Mouse (Mus musculus) heart, postnatal 14 days (tissue): Measurements from ENCODE around the gene Prkce. TPM values are rescaled to one million over a fixed set of nuclear protein-coding genes. Genes with fewer than 3 reads are reported as not detected.
A peak's percentile ranks its signal among the peaks of the same experiment; 100 is the strongest.

Experiments used
- DNase-seq, 2 experiments: peaks; one replicate each; pipeline ENCODE4 v3.0.0; 2021 to 2022
- intact Hi-C: fragments of 180-260 bp; cut with DNase I; formaldehyde crosslinking; loops from one replicate; pipeline ENCODE4 v1.15.1; 2025
- total RNA-seq, 2 experiments: library from RNA; stranded (reverse); gene quantifications; 2 replicates each; pipeline ENCODE4 v1.2.3; 2021

Gene Prkce
- total RNA-seq, 2 experiments from 2014 or later: 28.7 to 29.1 TPM

- intact Hi-C loops: no loop called here
- DNase-seq: no peak
These were observed 455.3 kb downstream of the Prkce start for GRCm38 (mm10) chr17:86622862-86623261.

- DNase-seq: no peak
- intact Hi-C loops: no loop called here
These were observed 458.9 kb downstream of the Prkce start for GRCm38 (mm10) chr17:86626523-86626922.

GRCm38 (mm10) chr17:86633131-86633530 lies 465.5 kb downstream of the Prkce start:
- intact Hi-C loops: no loop called here
- DNase-seq: no peak

GRCm38 (mm10) chr17:86637311-86637710 lies 469.7 kb downstream of the Prkce start:
- intact Hi-C loops: no loop called here
- no peak for DNase-seq

- no peak for DNase-seq
- intact Hi-C loops: no loop called here
These were observed 471.7 kb downstream of the Prkce start for GRCm38 (mm10) chr17:86639279-86639678.

- intact Hi-C loops: no loop called here
- DNase-seq: no peak
These were observed 479.6 kb downstream of the Prkce start for GRCm38 (mm10) chr17:86647226-86647625.

GRCm38 (mm10) chr17:86648856-86649435 lies 481.4 kb downstream of the Prkce start:
- DNase-seq: no peak
- intact Hi-C loops: no loop called here

GRCm38 (mm10) chr17:86650241-86650640 lies 482.7 kb downstream of the Prkce start:
- intact Hi-C loops: no loop called here
- DNase-seq: no peak

GRCm38 (mm10) chr17:86651091-86651490 lies 483.5 kb downstream of the Prkce start:
- DNase-seq: no peak
- intact Hi-C loops: no loop called here

- intact Hi-C loops: no loop called here
- peak; percentile 32 to 44 for DNase-seq
These were observed 485.2 kb downstream of the Prkce start for GRCm38 (mm10) chr17:86652751-86653150.

GRCm38 (mm10) chr17:86656369-86656768 lies 488.8 kb downstream of the Prkce start:
- intact Hi-C loops: no loop called here
- no peak for DNase-seq

GRCm38 (mm10) chr17:86662301-86662700 lies 494.7 kb downstream of the Prkce start:
- DNase-seq: no peak
- intact Hi-C loops: loop anchor here (5.0 kb wide), 1 partner anchor 90 kb away; the partner anchor contains the start of gene Epas1

- intact Hi-C loops: loop anchor here (5.0 kb wide), 1 partner anchor 89 kb away; the partner anchor contains the start of gene Epas1
- peak in 1 of 2 experiments; percentile 14 for DNase-seq
These were observed 495.9 kb downstream of the Prkce start for GRCm38 (mm10) chr17:86663471-86663870.

- intact Hi-C loops: no loop called here
- DNase-seq: no peak
These were observed 500.4 kb downstream of the Prkce start for GRCm38 (mm10) chr17:86667836-86668600.

- DNase-seq: peak in 1 of 2 experiments; percentile 14
- intact Hi-C loops: loop anchor here (5.0 kb wide), 1 partner anchor 42 kb away; no protein-coding TSS in a partner anchor
These were observed 502.2 kb downstream of the Prkce start for GRCm38 (mm10) chr17:86669641-86670373.

- intact Hi-C loops: loop anchor here (5.0 kb wide), 1 partner anchor 42 kb away; no protein-coding TSS in a partner anchor
- DNase-seq: no peak
These were observed 503.1 kb downstream of the Prkce start for GRCm38 (mm10) chr17:86670731-86671130.

- intact Hi-C loops: loop anchor here (5.0 kb wide), 1 partner anchor 37 kb away; no protein-coding TSS in a partner anchor
- DNase-seq: no peak
These were observed 507.4 kb downstream of the Prkce start for GRCm38 (mm10) chr17:86674971-86675370.

GRCm38 (mm10) chr17:86676336-86676735 lies 508.8 kb downstream of the Prkce start:
- DNase-seq: no peak
- intact Hi-C loops: no loop called here

GRCm38 (mm10) chr17:86676909-86677308 lies 509.3 kb downstream of the Prkce start:
- no peak for DNase-seq
- intact Hi-C loops: no loop called here

GRCm38 (mm10) chr17:86685263-86685662 lies 517.7 kb downstream of the Prkce start:
- DNase-seq: no peak
- intact Hi-C loops: no loop called here

GRCm38 (mm10) chr17:86687021-86687420 lies 519.4 kb downstream of the Prkce start:
- DNase-seq: no peak
- intact Hi-C loops: no loop called here
